Mouse (Mus musculus): ENCODE measurements around the gene Gm28036. TPM values are rescaled to one million over a fixed set of nuclear protein-coding genes. Genes with fewer than 3 reads are reported as not detected.

Gm28036 gene
- polyA plus RNA-seq, 1 experiment from 2014 or later = 21.4 TPM

- Histone ChIP-seq H3K9ac (ENCODE audit: low read length) (no peak overlapping the region), H3K27me3 (ENCODE audit: control insufficient read depth, insufficient read depth, low read depth, low read length) (no peaks in the 10 kb centered on the region), H3K9me3 (ENCODE audit: control insufficient read depth, low read length) (no peaks in the 10 kb centered on the region), H3K36me3 (ENCODE audit: control insufficient read depth, insufficient read depth, low read length) (peaks cover 48% of the 10 kb centered on the region), H3K4me3 (ENCODE audit: low read length) (no peak overlapping the region), H3K4me1 (replicated peaks; ENCODE audit: control insufficient read depth, insufficient read depth, low read length) (peaks cover 1% of the 10 kb centered on the region; the same call in 1 of the 2 replicates), H3K27ac (ENCODE audit: low read length) (no peak overlapping the region), H3K4me2 (ENCODE audit: low read depth, low read length) (no peak overlapping the region)
- no peak for ATAC-seq (ENCODE audit: low read depth)
- 92% methylated on average over 10 of the region's 10 CpGs for WGBS
Measured at GRCm38 (mm10) chr2:156071236-156071635, 55.7 kb downstream of the Gm28036 start.

GRCm38 (mm10) chr2:156067916-156068315, 59.0 kb downstream of the Gm28036 start:
- Histone ChIP-seq H3K4me2 (ENCODE audit: low read depth, low read length) (no peak overlapping the region), H3K27ac (ENCODE audit: low read length) (no peak overlapping the region), H3K9ac (ENCODE audit: low read length) (no peak overlapping the region), H3K4me3 (ENCODE audit: low read length) (no peak overlapping the region), H3K36me3 (ENCODE audit: control insufficient read depth, insufficient read depth, low read length) (peaks cover 19% of the 10 kb centered on the region), H3K9me3 (ENCODE audit: control insufficient read depth, low read length) (no peaks in the 10 kb centered on the region), H3K27me3 (ENCODE audit: control insufficient read depth, insufficient read depth, low read depth, low read length) (no peaks in the 10 kb centered on the region), H3K4me1 (replicated peaks; ENCODE audit: control insufficient read depth, insufficient read depth, low read length) (peaks cover 10% of the 10 kb centered on the region)
- WGBS = 90% methylated on average over 10 of the region's 10 CpGs
- no peak for ATAC-seq (ENCODE audit: low read depth)

DNA sequence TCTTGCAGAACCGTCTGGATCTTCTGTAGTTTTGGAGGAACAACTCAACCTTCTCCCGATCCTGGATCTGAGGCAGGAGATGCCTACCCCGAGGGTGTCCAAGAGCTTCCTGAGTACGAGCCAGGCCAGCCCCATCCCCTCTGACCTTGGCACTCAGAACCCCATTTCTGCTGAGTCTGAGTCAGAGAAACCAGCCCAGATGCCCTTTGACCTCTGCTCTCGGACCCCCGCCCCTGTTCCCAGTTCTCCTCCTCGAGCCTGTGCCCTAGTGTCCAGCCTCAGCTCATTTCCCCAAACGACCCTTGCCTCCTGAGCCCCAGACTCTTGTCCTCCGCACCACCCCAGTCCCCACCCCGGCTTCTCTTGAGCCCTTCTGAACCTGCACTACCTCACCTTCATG, 60.8 kb downstream of the Gm28036 start:
- Histone ChIP-seq H3K9ac (ENCODE audit: low read length) (peak overlapping the region; percentile 79), H3K4me3 (ENCODE audit: low read length) (peak overlapping the region; percentile 62), H3K4me1 (replicated peaks; ENCODE audit: control insufficient read depth, insufficient read depth, low read length) (peaks cover 10% of the 10 kb centered on the region), H3K9me3 (ENCODE audit: control insufficient read depth, low read length) (no peaks in the 10 kb centered on the region), H3K27me3 (ENCODE audit: control insufficient read depth, insufficient read depth, low read depth, low read length) (no peaks in the 10 kb centered on the region), H3K4me2 (ENCODE audit: low read depth, low read length) (peak overlapping the region; percentile 96), H3K36me3 (ENCODE audit: control insufficient read depth, insufficient read depth, low read length) (peaks cover 11% of the 10 kb centered on the region), H3K27ac (ENCODE audit: low read length) (no peak overlapping the region)
- 32% methylated on average over 10 of the region's 10 CpGs for WGBS
- ATAC-seq (ENCODE audit: low read depth) = peak; percentile 2; the same call in 1 of the 2 replicates

DNA sequence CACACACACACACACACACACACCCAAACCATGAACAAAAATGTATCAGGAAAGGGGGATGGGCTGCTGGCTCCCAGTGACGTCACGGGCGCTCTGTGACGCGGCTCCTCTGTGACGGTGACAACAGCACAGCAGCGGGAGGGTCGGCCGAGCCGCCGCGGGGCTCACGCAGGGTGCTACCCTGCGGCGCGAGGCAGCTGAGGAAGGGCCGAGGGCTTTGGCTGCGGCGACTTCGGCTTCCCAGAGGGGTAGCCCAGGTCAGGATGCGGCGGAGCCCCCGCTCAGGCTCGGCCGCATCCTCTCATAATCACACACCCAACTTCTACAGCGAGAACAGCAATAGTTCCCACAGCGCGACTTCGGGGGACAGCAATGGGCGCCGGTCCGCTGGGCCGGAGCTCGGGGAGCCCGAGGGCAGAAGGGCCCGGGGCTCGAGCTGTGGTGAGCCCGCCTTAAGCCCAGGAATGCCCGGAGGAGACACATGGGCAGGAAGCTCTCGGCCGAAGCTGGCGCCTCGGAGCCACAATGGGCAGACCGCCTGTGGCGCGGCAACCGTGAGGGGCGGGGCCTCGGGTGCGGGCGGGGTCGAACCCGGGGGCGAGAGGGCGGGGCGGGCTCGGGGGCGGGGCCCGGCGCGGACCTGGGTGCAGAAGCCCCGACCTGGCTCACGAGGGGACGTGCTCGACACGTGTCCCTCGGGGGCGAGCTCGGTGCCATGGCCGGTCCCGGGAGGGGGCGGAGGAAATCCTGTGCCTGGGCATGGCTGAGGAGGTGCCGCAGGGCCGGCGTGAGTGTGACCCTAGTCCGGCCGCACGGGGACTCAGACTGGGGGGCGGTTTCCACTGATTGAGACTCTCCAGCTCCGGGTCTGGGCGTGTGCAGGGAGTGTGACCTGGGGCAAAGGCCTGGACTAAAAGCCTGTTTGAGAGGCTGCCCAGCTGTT, 61.5 kb downstream of the Gm28036 start, which contains the start of gene Spag4:
Spag4 (plus strand) TSS at position 77 of the 943 bp plus-strand sequence.
- Histone ChIP-seq H3K9me3 (ENCODE audit: control insufficient read depth, low read length) (no peaks in the 10 kb centered on the region), H3K27me3 (ENCODE audit: control insufficient read depth, insufficient read depth, low read depth, low read length) (no peaks in the 10 kb centered on the region), H3K4me3 (ENCODE audit: low read length) (peak within 1 kb of the TSS; percentile 62), H3K9ac (ENCODE audit: low read length) (peak within 1 kb of the TSS; percentile 79), H3K4me1 (replicated peaks; ENCODE audit: control insufficient read depth, insufficient read depth, low read length) (peaks cover 10% of the 10 kb centered on the region), H3K4me2 (ENCODE audit: low read depth, low read length) (peak within 1 kb of the TSS; percentile 96), H3K36me3 (ENCODE audit: control insufficient read depth, insufficient read depth, low read length) (peaks cover 11% of the 10 kb centered on the region), H3K27ac (ENCODE audit: low read length) (peak within 1 kb of the TSS; percentile 60)
- WGBS = under 1% methylated on average over 79 of the region's 81 CpGs
- ATAC-seq (ENCODE audit: low read depth) = peak; percentile 90

DNA sequence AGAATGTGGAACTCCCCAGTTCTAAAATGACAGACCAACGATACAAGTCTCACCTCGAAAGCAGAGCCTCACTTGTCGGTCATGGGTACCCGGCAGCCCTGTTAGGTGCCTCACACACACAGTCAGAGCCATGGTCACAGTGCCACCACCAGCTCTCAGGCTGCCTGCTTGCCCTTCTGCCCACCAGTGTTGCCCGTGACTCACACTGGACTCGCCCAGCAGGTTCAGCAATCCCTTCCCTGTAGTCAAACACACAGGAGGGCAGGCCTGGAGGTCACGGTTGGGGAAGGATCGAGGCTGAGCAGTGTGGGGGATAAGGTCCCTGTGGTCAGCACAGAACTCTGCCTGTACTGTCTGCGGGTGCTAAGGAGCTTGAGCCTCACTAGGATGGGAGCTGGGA, 74.1 kb downstream of the Gm28036 start, which contains the start of gene Fer1l4:
Fer1l4 (minus strand) TSS at position 132 of the 400 bp plus-strand sequence.
- Histone ChIP-seq H3K27ac (ENCODE audit: low read length) (no peak within 1 kb of the TSS), H3K4me2 (ENCODE audit: low read depth, low read length) (no peak within 1 kb of the TSS), H3K9me3 (ENCODE audit: control insufficient read depth, low read length) (no peaks in the 10 kb centered on the region), H3K36me3 (ENCODE audit: control insufficient read depth, insufficient read depth, low read length) (no peaks in the 10 kb centered on the region), H3K4me3 (ENCODE audit: low read length) (no peak within 1 kb of the TSS), H3K9ac (ENCODE audit: low read length) (no peak within 1 kb of the TSS), H3K4me1 (replicated peaks; ENCODE audit: control insufficient read depth, insufficient read depth, low read length) (no peaks in the 10 kb centered on the region), H3K27me3 (ENCODE audit: control insufficient read depth, insufficient read depth, low read depth, low read length) (no peaks in the 10 kb centered on the region; the same call in 1 of the 2 replicates)
- WGBS = 70% methylated on average over 9 of the region's 9 CpGs
- no peak for ATAC-seq (ENCODE audit: low read depth)

- peak; percentile 45; the same call in 1 of the 2 replicates for ATAC-seq (ENCODE audit: low read depth)
- 7% methylated on average over 19 of the region's 19 CpGs for WGBS
- H3K27ac ChIP-seq (ENCODE audit: low read length) = no peak overlapping the region
- H3K4me3 ChIP-seq (ENCODE audit: low read length) = no peak overlapping the region
- H3K4me1 ChIP-seq (replicated peaks; ENCODE audit: control insufficient read depth, insufficient read depth, low read length) = no peaks in the 10 kb centered on the region
- no peaks in the 10 kb centered on the region for H3K36me3 ChIP-seq (ENCODE audit: control insufficient read depth, insufficient read depth, low read length)
- H3K9me3 ChIP-seq (ENCODE audit: control insufficient read depth, low read length) = no peaks in the 10 kb centered on the region
- peaks cover 5% of the 10 kb centered on the region; the same call in 1 of the 2 replicates for H3K27me3 ChIP-seq (ENCODE audit: control insufficient read depth, insufficient read depth, low read depth, low read length)
- H3K9ac ChIP-seq (ENCODE audit: low read length) = no peak overlapping the region
- peak overlapping the region; percentile 38; the same call in 1 of the 2 replicates for H3K4me2 ChIP-seq (ENCODE audit: low read depth, low read length)
Measured at GRCm38 (mm10) chr2:156047929-156048328, 79.0 kb downstream of the Gm28036 start.

- no peak overlapping the region for H3K4me2 ChIP-seq (ENCODE audit: low read depth, low read length)
- H3K27ac ChIP-seq (ENCODE audit: low read length) = no peak overlapping the region
- no peak for ATAC-seq (ENCODE audit: low read depth)
- no peak overlapping the region for H3K9ac ChIP-seq (ENCODE audit: low read length)
- H3K4me3 ChIP-seq (ENCODE audit: low read length) = no peak overlapping the region
- H3K27me3 ChIP-seq (ENCODE audit: control insufficient read depth, insufficient read depth, low read depth, low read length) = peaks cover 5% of the 10 kb centered on the region; the same call in 1 of the 2 replicates
- no peaks in the 10 kb centered on the region for H3K36me3 ChIP-seq (ENCODE audit: control insufficient read depth, insufficient read depth, low read length)
- no peaks in the 10 kb centered on the region for H3K9me3 ChIP-seq (ENCODE audit: control insufficient read depth, low read length)
- WGBS = 71% methylated on average over 8 of the region's 8 CpGs
- H3K4me1 ChIP-seq (replicated peaks; ENCODE audit: control insufficient read depth, insufficient read depth, low read length) = no peaks in the 10 kb centered on the region
Measured at GRCm38 (mm10) chr2:156042903-156043302, 84.0 kb downstream of the Gm28036 start.

DNA sequence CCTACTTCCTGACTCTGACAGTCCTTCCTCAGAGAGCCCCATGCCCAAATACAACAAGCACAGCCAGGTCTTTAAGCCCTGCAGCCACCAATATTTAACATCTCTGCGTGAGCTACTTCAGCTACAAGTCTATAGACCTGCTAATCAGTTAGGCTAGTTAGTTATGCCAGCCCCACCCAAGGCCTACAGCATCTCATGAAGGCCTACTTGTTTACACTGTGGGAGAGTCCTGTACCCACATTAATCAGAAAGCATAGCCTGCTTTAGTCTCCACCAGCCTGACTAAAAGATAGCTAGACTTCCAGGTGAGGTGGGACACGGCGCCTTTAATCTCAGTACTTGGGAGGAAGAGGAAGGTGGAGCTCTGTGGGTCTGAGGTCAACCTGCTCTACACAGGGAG, 87.5 kb downstream of the Gm28036 start:
- WGBS = 80% methylated on average over 3 of the region's 3 CpGs
- no peaks in the 10 kb centered on the region for H3K36me3 ChIP-seq (ENCODE audit: control insufficient read depth, insufficient read depth, low read length)
- no peaks in the 10 kb centered on the region for H3K4me1 ChIP-seq (replicated peaks; ENCODE audit: control insufficient read depth, insufficient read depth, low read length)
- H3K9ac ChIP-seq (ENCODE audit: low read length) = no peak overlapping the region
- H3K9me3 ChIP-seq (ENCODE audit: control insufficient read depth, low read length) = no peaks in the 10 kb centered on the region
- no peak for ATAC-seq (ENCODE audit: low read depth)
- no peaks in the 10 kb centered on the region for H3K27me3 ChIP-seq (ENCODE audit: control insufficient read depth, insufficient read depth, low read depth, low read length)
- no peak overlapping the region for H3K4me2 ChIP-seq (ENCODE audit: low read depth, low read length)
- no peak overlapping the region for H3K27ac ChIP-seq (ENCODE audit: low read length)
- no peak overlapping the region for H3K4me3 ChIP-seq (ENCODE audit: low read length)

DNA sequence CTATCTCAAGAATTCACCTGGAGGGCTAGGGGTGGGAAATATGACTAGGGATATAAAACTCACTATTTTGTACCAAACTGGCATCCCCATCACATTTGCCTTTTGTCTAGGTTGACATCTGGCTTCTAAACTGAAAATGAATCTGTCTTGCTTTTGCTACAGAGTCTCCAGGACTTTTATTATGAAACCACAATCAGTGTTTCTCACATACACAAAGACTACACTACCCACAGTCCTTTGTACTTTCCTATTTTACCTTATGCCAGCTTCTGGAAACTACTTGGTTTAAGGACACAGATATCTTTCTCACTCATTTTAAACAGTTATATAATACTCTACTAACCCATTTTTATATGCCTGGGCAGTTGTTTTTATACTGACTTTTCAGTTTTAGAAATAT, 101.4 kb downstream of the Gm28036 start:
- H3K4me3 ChIP-seq (ENCODE audit: low read length) = no peak overlapping the region
- ATAC-seq (ENCODE audit: low read depth) = no peak
- no peak overlapping the region for H3K4me2 ChIP-seq (ENCODE audit: low read depth, low read length)
- H3K27me3 ChIP-seq (ENCODE audit: control insufficient read depth, insufficient read depth, low read depth, low read length) = no peaks in the 10 kb centered on the region
- no peaks in the 10 kb centered on the region for H3K9me3 ChIP-seq (ENCODE audit: control insufficient read depth, low read length)
- no peaks in the 10 kb centered on the region for H3K36me3 ChIP-seq (ENCODE audit: control insufficient read depth, insufficient read depth, low read length)
- H3K27ac ChIP-seq (ENCODE audit: low read length) = no peak overlapping the region
- no peaks in the 10 kb centered on the region for H3K4me1 ChIP-seq (replicated peaks; ENCODE audit: control insufficient read depth, insufficient read depth, low read length)
- no peak overlapping the region for H3K9ac ChIP-seq (ENCODE audit: low read length)

Measured in lung, embryonic 16.5 days (tissue).